Mouse (Mus musculus) spleen, adult 2 months (tissue): ENCODE measurements around the gene Gm15557. TPM values are rescaled to one million over a fixed set of nuclear protein-coding genes. Genes with fewer than 3 reads are reported as not detected.

Source experiments
- DNase-seq, 2 experiments: peaks; one replicate each; pipeline versions ENCODE4 v3.0.0 to v3.0.0-alpha.2; 2012 to 2021; ENCODE audit warnings: low spot score in 2 of 2, low read depth in 1 of 2
- H3K27ac ChIP-seq: fragments of 200-500 bp; 2 replicates; pipeline ENCODE4 v1.5.1; 2012; ENCODE audit warnings: low read length, inconsistent platforms; ENCODE audit not compliant: insufficient read depth
- H3K27me3 ChIP-seq: fragments of 200-500 bp; 2 replicates; pipeline ENCODE4 v1.6.1; 2012; ENCODE audit warnings: mild to moderate bottlenecking, moderate library complexity, low read length, inconsistent platforms; ENCODE audit not compliant: control insufficient read depth, insufficient read depth
- H3K36me3 ChIP-seq: fragments of 200-500 bp; 2 replicates; pipeline ENCODE4 v1.6.1; 2012; ENCODE audit warnings: mild to moderate bottlenecking, low read length, inconsistent platforms; ENCODE audit not compliant: control insufficient read depth, insufficient read depth
- H3K4me1 ChIP-seq: fragments of 200-500 bp; 2 replicates; pipeline ENCODE4 v1.6.1; 2011; ENCODE audit warnings: inconsistent platforms; ENCODE audit not compliant: control insufficient read depth, insufficient read depth, insufficient read length
- H3K4me3 ChIP-seq: fragments of 200-500 bp; 2 replicates; pipeline ENCODE4 v1.5.1; 2011; ENCODE audit warnings: mild to moderate bottlenecking, inconsistent platforms; ENCODE audit not compliant: insufficient read depth, insufficient read length; ENCODE audit errors: extremely low read depth
- CTCF ChIP-seq: fragments of 200-500 bp; IDR thresholded peaks from 2 replicates; pipeline ENCODE4 v1.5.1; 2011; ENCODE audit warnings: mild to moderate bottlenecking, inconsistent platforms; ENCODE audit not compliant: insufficient read depth, insufficient read length, insufficient replicate concordance; ENCODE audit errors: extremely low read depth
- POLR2A ChIP-seq: fragments of 200-500 bp; IDR thresholded peaks from 2 replicates; pipeline ENCODE4 v1.6.1; 2011; ENCODE audit warnings: low read depth, low read length, inconsistent platforms
- WGBS: fragments of 180-500 bp; shearing (Covaris S2); methylation state at CpG from one replicate; pipeline ENCODE4 v1.1.7; 2018; 5-methylcytosine and 5-hydroxymethylcytosine counted together
- polyA plus RNA-seq: library from polyadenylated mRNA; depleted of rRNA; stranded (reverse); fragments of >200 nt; gene quantifications from 2 replicates; pipeline ENCODE4 v1.2.3, GENCODE M21; 2012

Gene Gm15557
- polyA plus RNA-seq, 1 experiment = not detected

DNA sequence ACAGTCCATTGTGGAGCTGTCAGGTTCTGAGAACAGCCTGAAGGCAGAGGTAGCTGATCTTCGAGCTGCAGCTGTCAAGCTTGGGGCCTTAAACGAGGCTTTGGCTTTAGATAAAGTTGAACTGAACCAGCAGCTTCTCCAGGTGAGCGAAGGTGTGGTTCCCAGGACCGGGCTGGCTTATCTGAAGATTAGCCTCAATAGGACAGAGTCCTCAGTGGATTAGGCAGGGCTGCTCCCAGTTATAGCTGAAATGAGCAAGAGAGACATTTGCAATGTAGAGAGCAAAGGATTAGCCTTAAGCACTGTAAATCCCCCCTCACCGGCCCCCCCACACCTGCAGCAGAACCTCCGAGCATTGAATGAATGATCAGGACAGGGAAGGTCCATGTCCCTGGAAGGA is 32.8 kb downstream of the Gm15557 start:
- Histone ChIP-seq H3K27me3 (no peaks in the 10 kb centered on the region), H3K27ac (no peak overlapping the region), H3K4me3 (no peak overlapping the region), H3K4me1 (peaks cover 8% of the 10 kb centered on the region; the same call in 1 of the 2 replicates), H3K36me3 (peaks cover 25% of the 10 kb centered on the region)
- TF ChIP-seq POLR2A = no peak
- TF ChIP-seq CTCF = no peak
- no peak for DNase-seq
- 88% methylated on average over 6 of the region's 6 CpGs for whole genome bisulfite sequencing

DNA sequence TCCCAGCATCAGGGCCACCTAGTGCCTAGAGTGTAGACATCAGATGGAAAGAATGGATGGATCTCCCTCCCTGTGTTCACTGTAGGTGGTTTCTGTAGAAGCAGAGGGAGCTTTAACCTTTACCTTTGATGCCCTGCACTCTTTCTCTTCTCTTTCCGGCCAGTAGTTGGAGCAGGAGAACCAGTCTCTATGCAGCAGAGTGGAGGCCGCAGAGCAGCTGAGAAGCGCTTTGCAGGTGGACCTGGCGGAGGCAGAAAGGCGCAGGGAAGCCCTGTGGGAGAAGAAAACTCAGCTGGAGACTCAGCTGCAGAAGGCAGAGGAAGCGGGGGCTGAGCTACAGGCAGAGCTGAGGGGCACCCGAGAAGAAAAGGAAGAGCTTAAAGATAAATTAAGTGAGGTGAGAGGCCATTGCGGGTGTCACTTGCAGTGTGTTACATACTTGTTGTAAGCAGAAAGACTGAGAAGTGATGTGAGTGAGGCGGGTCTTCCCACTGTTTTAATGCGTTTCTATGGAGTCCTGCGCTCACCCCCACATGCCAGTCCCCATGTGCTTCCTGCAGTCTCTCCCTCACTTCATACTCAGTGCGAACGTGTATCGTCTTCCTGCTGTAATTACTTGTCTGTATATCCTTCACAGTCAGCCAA is 33.7 kb downstream of the Gm15557 start:
- Histone ChIP-seq H3K27ac (no peak overlapping the region), H3K36me3 (peaks cover 19% of the 10 kb centered on the region), H3K4me1 (peaks cover 9% of the 10 kb centered on the region; the same call in 1 of the 2 replicates), H3K4me3 (no peak overlapping the region), H3K27me3 (no peaks in the 10 kb centered on the region)
- no peak for TF ChIP-seq CTCF
- no peak for TF ChIP-seq POLR2A
- 47% methylated on average over 14 of the region's 14 CpGs for WGBS
- peak in 1 of 2 experiments; percentile 25 for DNase-seq

DNA sequence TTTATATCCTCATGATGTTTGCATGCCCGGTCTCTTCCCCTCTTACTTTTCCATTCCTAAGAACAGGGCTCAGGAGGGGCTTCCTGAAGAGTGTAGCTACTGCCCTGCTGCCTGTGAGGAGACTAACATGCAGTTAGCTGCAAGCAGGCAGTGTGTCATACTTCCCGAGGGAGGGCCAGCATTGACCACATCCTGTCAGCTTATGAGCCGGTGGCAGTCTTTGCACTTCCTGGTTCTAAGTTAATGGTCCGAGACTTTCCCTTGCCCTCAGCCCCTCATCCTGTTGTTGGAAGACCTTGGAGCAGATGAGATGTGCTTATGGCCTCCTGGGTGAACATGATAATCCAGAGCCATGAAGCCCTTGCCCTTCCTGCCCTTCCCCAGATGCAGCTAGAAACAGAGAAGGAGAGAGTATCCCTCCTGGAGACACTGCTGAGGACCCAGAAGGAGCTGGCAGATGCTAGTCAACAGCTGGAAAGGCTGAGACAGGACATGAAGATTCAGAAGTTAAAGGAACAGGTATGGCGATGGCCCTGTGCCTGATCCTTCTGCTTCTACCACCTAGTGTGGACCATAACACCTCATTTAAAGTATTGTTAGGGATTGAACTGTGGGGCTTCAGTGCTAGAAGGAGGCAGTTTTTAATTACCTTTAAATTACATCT is 38.9 kb downstream of the Gm15557 start:
- TF ChIP-seq CTCF = no peak
- peak; percentile 15; the same call in 1 of the 2 replicates for TF ChIP-seq POLR2A
- peak; percentile 58 to 74 for DNase-seq
- H3K27me3 ChIP-seq = no peaks in the 10 kb centered on the region
- 14% methylated on average over 5 of the region's 5 CpGs for WGBS
- peaks cover 9% of the 10 kb centered on the region; the same call in 1 of the 2 replicates for H3K4me1 ChIP-seq
- H3K36me3 ChIP-seq = peaks cover 8% of the 10 kb centered on the region
- peak overlapping the region; percentile 49 for H3K4me3 ChIP-seq
- H3K27ac ChIP-seq = peak overlapping the region; percentile 84

- peaks cover 43% of the 10 kb centered on the region for H3K36me3 ChIP-seq
- DNase-seq = no peak
- TF ChIP-seq POLR2A (no peak), CTCF (no peak)
- H3K4me3 ChIP-seq = no peak overlapping the region
- 80% methylated on average over 7 of the region's 7 CpGs for WGBS
- no peaks in the 10 kb centered on the region for H3K27me3 ChIP-seq
- no peak overlapping the region for H3K27ac ChIP-seq
- no peaks in the 10 kb centered on the region for H3K4me1 ChIP-seq
These were observed 45.2 kb downstream of the Gm15557 start for GRCm38 (mm10) chr2:155985776-155986175.

DNA sequence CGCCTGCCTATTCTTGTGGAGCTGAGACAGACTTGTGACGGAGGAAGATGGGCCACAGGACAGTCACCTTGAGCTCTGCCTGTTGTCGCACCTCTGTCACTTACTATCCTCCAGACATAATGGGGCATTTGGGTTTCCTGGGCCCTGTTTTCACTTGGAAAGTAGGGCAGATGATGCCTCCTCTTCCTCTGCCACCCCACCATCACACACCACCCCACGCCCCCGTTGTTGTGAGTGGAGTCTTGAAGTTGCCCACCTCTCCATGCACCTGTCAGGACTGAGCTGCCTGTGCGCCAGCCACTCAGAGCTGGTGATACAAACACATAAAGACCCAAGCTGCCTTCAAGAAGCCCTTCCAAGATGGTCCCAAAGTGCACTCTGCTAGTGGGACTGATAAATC is 46.6 kb downstream of the Gm15557 start:
- TF ChIP-seq CTCF (no peak), POLR2A (no peak)
- H3K4me1 ChIP-seq = no peaks in the 10 kb centered on the region
- 93% methylated on average over 6 of the region's 6 CpGs for WGBS
- no peak overlapping the region for H3K4me3 ChIP-seq
- H3K36me3 ChIP-seq = peaks cover 52% of the 10 kb centered on the region
- DNase-seq = no peak
- no peaks in the 10 kb centered on the region for H3K27me3 ChIP-seq
- H3K27ac ChIP-seq = no peak overlapping the region

DNA sequence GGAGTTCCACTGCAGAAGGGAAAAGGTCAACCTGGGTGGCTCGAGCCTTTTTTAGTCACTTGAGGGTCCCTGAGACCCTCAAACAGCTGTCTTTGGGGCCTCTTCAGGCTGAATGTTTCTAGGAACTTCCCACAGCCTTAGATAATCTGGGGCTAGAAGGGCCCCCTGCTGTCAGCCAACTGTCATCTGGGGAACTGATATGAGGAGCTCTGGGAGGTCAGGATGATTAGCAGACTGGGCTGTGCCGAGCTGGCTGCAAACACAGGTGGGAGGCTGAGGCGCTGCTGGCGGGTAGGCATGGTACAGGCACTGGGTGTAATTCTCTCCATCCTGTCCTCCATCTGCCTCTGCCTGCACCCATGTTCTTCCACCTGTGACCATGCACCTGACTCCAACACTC is 48.6 kb downstream of the Gm15557 start:
- Histone ChIP-seq H3K36me3 (peaks cover 58% of the 10 kb centered on the region), H3K27ac (no peak overlapping the region), H3K27me3 (no peaks in the 10 kb centered on the region), H3K4me3 (no peak overlapping the region), H3K4me1 (no peaks in the 10 kb centered on the region)
- DNase-seq = no peak
- WGBS = 88% methylated on average over 4 of the region's 4 CpGs
- TF ChIP-seq POLR2A (no peak), CTCF (no peak)

GRCm38 (mm10) chr2:155991151-155991550 is 50.6 kb downstream of the Gm15557 start:
- no peak for TF ChIP-seq CTCF
- TF ChIP-seq POLR2A = no peak
- Histone ChIP-seq H3K4me1 (no peaks in the 10 kb centered on the region), H3K36me3 (peaks cover 56% of the 10 kb centered on the region), H3K27me3 (no peaks in the 10 kb centered on the region), H3K4me3 (no peak overlapping the region), H3K27ac (no peak overlapping the region)
- WGBS = 93% methylated on average over 10 of the region's 10 CpGs
- DNase-seq = no peak
